Mouse (Mus musculus) frontal cortex, adult (tissue): ENCODE measurements at regions not wholly inside any gene's neighbourhood (a gene's known extent, or its start where the extent isn't known, plus 50 kb on each side); places are given as distances from the start of the nearest gene placed in this dataset.

Source experiments
- ATAC-seq: cut with Nextera tagmentation; 2 replicates; pipeline ENCODE4 v1.9.2; 2017; ENCODE audit warnings: mild to moderate bottlenecking, moderate library complexity, mixed read lengths; ENCODE audit not compliant: low TSS enrichment

GRCm38 (mm10) chr15:93974727-93975126 lies 379.0 kb upstream of the Prickle1 start:
- ATAC-seq, result no peak

DNA sequence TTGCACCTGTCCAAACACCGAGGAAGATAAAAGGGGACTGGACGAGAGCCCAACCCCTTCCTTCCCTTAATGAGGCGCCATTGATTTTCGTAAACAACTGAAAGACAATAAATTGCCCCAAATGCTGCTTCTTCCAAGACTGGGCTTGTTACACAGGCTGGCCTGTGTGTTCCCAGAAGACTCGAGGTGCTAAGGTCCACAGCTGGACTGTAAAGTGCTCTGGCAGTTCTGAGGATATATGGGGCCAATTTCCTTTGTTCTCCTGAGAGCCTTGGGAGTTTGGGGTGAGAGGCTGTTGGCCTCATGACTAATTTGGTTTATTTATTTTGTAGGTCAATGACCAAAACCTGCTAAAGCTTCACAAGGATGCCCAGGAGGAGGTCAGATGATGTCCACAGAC lies 377.3 kb upstream of the Prickle1 start:
- ATAC-seq, result no peak

DNA sequence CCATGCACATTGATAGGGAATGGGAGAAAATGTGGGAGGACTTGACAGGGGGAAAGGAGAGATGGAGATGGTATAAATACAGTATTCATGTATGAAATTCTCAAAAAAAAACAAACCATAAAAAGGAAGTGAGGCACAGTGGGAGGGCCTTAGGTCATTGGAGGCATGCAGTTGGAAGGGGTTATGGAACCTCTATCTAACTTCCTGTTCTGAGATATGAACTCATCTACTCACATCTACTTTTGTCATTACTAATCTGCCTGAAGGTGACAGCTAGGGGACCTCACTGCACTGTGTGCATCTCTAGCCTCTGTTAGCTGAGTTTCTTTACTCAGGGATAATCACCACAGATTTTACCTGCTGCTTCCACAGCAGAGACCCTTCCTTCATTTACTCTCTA lies 366.3 kb upstream of the Prickle1 start:
- no peak for ATAC-seq

DNA sequence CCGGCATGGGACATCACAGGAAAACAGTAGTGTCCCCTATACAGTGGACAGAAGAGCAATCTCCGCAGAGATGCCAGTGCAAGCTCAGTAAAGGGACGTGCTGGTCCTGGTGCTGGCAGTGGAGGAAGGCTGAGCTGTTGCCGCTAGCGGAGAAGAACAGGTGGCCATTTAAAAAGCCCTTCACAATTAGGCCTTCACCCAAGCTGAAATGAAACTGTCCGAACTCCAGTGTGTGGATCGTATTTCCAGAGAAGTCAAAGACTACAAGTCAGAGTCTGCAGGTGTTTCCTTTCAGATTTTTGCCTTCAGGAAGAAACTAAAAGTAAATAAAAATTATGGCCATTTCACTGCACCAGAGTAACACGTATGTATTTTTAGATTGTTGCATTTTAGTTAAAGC lies 364.2 kb upstream of the Prickle1 start:
- peak; percentile 41; the same call in 1 of the 2 replicates for ATAC-seq

DNA sequence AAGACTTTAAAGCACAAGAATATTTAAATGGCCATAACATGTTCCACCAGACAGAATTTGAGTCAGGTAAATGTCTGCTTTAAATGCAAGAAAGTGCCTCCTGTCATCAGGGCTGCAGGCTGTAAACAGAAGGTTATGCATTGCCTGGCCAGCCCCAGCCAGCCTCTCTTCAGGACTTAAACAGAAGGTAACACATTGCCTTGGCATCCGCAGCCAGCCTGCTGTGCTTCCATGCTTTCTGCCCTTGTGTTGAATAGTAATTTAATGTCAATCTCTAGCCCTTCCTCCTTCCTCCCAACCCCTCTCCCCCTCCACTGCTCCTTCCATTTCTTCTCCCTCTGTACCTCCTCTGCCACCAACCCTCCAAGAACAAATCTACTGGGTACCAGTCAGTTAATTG lies 362.4 kb upstream of the Prickle1 start:
- ATAC-seq, result no peak

DNA sequence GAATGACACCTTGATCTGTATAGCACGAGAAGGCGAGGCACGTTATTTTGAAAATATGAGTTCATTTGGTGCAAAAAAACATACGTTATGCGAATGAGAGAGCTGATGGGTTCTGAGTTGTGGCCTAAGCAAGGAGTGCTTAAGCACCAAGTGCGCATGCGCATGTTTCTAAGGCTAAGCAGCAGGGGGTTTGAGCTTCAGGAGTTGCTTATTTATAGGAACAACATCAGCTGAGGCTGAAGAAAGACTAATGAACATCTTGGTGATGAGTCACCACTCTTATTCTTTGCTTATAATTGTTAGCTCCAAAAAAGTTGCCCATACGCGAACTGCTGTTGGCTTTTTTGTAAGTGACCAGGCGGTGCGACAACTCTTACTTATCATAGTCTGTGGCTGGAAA lies 361.1 kb upstream of the Prickle1 start:
- ATAC-seq, result 0 out of 2 replicates have a peak, but pooled peaks have one; percentile 52

DNA sequence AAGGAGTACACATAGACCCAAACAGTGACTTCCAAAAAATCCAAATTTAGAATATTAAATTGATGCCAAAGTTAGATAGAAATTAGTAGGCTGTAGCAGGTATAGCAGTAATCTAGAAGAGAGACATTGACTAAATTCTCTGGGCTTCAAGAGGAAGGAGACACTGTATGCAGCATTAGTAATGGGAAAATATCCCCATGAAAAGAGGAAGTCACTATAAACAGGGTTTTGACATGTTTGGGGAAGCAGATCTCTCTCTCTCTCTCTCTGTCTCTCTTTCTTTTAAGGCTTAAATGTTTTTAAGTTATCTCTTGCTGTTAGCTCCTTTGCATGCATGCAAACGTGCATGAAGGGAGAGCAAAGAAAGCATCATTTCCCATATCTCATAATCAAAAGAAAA lies 357.9 kb upstream of the Prickle1 start:
- no peak for ATAC-seq

GRCm38 (mm10) chr15:93950441-93950840 lies 354.8 kb upstream of the Prickle1 start:
- ATAC-seq, result no peak

DNA sequence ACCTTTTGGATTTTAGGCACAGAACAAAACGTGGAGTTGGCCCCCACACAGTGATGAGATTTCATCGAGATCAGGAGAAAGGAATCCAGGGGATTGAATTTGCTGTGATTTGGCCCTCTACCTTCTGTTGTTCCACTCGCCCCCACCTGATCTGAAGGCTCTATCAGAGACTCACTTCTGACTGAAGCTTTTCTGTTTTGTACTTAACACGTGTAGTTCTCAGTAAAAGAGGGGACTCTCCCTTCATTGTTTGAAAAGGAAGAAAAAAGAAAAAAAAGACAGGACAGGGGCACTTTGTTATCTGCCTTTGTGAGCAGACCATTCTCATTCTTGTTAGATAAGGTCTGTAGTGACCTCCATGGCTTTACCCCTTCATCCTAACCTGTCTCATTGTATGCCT lies 353.2 kb upstream of the Prickle1 start:
- ATAC-seq, result no peak

DNA sequence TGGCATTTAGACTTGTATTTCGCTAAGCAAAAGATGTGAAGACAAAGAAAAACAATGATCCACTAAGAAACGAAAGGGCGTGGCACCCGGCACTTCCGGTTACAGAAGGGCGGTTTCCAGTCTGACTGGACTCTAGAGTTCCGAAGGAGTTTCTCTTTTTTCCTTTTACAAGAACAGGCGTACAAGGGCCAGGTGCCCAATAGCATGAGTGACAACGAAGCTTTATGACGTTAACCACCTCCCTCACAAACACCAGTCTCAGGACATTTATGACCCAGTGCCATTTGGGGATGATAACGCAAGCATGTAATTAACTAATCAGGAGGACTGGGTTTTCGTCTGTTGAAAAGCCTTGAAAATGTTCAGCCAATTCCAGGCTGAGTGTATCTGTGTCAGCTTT lies 347.9 kb upstream of the Prickle1 start:
- peak; percentile 55; the same call in 1 of the 2 replicates for ATAC-seq

DNA sequence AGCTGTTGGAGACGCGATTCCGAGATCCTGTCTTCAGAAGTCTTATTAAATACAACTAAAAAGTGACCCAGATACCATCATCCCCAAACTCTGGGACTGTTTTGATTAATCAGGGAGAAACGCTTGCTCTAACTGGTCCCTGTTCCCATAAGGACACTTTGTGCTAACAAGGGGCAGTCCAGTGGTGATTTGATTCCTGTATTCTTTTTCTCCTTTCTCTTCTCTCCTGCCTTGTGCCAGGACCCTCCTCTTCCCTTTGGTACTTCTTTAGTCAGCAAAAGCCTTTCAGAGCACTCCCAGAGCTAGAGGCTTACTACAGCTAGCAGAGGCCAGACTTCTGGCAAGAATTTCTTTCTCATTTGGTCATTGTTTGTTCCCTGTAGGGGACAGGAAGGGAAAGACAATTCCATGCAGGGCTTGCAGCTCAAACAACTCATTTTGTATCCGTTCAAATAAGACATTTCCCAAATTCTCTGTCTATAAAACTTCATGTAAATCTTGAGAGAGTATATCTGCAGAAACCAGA lies 337.3 kb upstream of the Prickle1 start:
- no peak for ATAC-seq

DNA sequence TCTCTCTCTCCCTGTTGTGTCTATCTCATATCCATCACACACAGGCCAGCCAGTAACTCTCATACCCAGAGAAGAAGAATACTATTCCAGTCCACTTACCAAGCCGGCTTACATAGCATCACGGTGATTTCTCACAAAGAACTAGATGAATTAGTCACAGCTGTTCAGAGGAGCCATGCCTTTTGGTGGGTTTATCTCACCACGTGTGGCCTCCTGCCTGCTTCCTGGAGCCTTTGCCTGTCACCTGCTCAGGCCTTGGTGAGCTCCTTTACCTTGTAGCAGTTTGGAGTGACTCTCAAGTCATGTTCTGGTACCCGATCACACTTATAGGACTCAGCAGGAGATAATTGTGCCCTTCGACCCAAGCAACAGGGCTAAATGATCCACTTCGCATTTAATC lies 331.2 kb upstream of the Prickle1 start:
- no peak for ATAC-seq

DNA sequence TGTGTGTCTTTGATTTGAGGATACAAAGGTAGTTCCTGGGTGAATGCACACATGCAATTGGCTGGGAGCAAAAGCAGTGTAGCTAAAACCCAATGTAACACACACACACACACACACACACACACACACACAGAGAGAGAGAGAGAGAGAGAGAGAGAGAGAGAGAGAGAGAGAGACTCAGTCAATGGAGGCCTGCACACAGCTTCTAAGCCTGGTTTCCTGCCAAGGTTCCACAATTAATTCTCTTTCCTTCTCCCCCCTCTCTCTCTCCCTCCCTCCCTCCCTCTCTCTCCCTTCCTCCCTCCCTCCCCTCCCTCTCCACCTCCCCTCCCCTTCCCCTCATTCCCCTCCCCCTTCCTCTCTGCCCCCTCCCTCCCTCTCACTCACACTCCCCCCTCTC lies 330.6 kb upstream of the Prickle1 start:
- no peak for ATAC-seq

DNA sequence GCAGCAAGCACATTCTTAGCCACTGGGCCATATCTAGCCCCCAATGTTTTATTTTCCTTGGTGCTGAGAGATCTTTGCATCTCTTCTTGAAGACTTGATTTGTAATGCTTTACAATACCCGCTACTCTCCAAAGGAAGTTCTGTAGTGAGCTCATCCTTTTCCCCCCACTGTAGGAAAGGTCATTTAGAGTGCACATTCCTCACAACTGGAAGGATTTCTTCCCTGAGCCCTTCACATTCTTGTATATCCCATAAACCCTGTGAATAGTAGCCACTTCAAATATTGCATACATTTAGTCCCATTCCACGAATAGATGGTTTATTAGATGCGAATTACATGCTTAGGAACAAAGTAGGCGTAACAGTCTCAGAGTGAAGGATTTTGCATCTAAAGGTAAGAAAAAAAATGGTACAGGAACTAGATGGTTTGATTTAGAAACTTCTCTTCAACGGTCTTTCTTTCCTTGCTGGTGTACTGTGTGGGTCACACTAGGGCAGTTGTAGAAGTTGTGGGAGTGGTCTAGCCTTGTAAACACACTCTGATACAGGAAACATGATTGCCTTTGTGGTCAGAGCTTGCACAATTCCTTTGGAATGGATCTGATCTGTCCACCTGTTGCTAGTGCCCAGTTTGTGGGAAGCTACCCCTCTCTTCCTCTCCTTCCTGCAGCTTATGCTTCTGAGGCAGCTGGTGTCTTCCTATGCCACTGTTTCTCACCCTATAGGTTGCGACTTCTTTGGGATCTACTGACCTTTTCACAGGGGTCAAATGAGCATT lies 326.0 kb upstream of the Prickle1 start:
- ATAC-seq, result no peak

- ATAC-seq, result peak; percentile 86
These were observed 325.3 kb upstream of the Prickle1 start for GRCm38 (mm10) chr15:93920996-93921395.

DNA sequence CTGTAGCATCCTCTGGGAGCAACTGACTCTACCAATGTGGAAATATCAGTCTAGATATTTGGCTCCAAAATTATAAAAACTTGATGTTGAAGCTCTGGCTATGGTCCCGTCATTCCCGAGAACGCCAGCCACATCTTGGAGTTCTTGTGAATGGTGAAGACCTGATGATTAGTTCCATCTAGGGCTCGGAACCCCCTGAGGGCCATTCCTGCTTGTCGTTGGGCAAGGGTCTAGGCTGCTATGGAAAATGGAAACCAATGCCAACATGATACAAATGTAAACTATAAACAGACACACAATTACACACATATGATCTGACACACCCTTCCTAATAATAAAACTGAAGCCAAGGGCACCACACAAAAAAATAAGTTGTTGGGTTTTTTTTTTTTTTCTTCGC lies 323.9 kb upstream of the Prickle1 start:
- ATAC-seq, result no peak

GRCm38 (mm10) chr15:93916856-93917255 lies 321.2 kb upstream of the Prickle1 start:
- ATAC-seq, result peak; percentile 42; the same call in 1 of the 2 replicates

DNA sequence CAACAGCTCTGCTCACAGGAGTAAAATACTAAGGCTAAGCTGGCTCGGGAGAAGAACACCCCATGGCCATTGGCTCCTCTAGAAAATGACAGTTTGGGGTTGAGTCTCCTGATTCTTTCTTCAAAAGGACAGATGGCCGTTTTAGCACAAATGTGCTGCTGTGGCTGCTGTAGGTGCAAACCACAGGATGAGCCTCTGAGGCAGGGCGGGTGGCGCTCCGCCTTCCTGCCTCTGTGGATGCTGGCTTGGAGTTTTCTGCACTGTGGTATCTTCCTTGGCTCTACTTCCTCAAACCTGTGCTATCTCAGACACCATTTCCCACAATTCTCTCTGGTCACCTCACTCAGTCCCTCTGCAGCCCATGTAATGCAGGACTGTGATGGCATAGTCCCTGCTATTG lies 317.8 kb upstream of the Prickle1 start:
- peak; percentile 77 for ATAC-seq

GRCm38 (mm10) chr15:93913041-93913440 lies 317.4 kb upstream of the Prickle1 start:
- no peak for ATAC-seq

DNA sequence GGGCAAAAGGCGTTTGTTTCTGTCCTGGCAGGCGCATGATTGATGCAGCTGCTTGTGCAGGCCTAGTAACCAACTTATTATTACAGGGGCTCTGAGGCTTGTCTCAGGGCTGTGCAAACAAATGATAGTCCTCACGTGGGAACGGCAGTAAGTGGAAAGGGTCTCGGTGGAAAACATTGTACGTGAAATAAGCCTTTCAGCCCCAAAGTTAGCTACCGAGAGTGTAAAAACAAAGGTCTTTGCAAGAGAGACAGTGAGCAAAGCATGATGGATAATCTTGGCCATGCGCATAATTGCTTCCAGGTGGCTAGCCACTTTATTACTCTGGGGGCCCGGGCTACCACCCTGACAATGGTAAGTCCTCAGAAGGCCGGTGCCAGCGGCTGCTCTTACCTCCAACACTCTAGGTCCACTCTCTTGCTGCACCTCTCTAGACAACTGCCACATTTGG lies 315.3 kb upstream of the Prickle1 start:
- no peak for ATAC-seq

- no peak for ATAC-seq
These were observed 314.5 kb upstream of the Prickle1 start for GRCm38 (mm10) chr15:93910158-93910557.

DNA sequence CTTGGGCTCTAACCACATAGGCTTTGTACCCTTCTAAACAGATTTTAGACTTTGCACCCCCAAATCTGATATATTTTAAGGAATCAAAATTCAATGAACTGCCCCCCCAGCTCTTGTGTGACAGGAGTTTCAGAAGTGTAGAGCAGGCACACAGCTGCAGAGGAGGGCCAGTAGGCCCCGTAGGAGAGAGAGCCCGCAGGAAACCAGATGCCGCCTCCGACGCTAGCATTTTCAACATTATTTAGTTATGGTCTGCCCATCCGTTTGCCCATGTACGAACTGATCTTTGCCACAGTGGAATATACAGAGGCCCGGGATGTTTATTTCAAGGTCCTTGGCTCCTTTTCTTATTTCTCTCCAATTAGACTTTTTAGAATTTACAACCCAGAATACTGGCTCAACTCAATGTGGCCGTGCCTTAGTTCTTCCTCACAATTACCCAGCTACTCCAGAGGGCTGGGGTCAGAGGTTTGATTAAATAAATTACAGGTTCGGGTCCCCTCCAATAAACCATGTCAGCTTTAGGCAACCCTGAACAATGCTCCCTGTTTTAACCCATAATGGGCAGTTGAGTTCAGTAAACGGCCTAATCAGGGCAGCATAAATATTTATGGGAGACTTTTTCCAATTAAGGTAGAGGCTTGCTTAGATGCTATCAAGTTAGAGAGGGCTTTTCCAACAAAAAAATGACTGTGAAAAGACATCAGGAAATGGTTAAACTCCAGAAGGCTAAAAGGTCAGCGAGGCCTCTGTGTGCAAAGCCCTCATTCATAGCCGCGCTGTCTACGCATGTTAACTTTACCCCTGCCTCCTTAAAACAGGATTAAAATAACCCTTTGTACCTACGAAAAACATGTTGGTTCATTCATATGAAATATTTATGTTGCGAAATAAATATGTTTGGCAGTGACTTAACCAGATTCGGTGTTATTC lies 308.2 kb upstream of the Prickle1 start:
- no peak for ATAC-seq

DNA sequence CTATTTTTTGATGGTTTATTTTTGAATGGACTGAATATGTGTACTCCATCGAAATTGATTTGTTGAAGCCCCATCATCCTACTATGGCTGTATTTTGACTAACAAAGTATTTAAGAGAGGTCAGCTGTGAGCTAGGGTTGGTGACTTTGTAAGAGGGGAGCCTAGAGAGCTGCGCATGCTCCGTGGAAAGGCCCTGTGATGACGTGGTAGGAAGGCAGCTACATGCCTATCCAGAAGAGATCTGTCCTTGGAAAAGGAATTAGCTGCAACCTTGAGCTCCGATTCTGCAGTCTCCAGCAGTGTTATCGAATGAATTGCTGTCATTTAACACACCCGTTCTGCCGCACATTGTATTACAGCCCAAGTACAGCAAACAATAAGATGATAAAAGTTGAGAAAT lies 287.1 kb upstream of the Prickle1 start:
- no peak for ATAC-seq
